Mouse (Mus musculus) c-Kit-positive CD71-positive TER-119-negative erythroid progenitor cells, embryonic 14.5 days (primary cell): ENCODE data around the gene Zfp36l1.

Source experiments
- DNase-seq: peaks from one replicate; pipeline ENCODE4 v3.0.0-alpha.2; 2013; ENCODE audit warnings: low read depth

Zfp36l1 gene

DNA sequence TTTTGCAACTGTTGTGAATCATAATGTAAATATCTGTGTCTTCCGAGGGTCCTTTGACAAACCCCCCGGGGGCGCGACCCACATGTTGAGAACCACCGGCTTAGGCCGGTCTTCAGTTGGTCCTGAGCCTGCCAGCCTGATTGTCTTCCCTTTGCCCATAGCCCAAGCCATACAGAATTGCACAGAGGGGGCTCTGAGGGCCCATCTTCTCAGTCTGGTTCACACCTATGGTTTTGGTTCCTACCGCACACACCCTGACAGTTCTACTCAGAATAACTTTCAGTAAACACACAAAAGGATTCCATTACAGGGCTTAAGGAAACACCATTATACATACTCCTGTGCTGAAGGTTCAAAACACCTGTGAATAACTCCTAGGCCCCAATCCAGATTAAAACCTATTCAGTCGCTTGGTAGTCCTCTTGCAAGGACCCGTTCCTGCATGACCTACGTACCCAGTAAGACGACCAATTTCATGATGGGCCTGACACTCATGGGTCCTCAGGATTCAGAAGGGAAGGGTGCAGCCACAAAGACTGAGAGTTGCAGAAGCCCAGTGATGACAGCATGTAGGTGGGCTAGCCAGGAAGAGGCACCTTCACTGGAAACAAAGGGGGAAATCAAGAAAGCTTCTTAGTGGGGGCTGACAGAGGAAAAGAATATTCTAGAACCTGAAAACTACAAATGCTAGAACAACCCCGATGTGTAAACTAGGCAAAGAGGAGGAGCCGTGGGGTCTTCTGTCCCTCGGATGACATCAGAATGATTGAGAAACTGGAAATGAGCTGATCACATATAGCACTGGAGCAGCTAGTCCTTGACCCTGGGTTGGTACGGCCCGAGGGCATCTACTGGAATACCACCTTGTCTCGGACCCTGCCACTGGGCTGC, 18.8 kb upstream of the Zfp36l1 start:
- no peak for DNase-seq

DNA sequence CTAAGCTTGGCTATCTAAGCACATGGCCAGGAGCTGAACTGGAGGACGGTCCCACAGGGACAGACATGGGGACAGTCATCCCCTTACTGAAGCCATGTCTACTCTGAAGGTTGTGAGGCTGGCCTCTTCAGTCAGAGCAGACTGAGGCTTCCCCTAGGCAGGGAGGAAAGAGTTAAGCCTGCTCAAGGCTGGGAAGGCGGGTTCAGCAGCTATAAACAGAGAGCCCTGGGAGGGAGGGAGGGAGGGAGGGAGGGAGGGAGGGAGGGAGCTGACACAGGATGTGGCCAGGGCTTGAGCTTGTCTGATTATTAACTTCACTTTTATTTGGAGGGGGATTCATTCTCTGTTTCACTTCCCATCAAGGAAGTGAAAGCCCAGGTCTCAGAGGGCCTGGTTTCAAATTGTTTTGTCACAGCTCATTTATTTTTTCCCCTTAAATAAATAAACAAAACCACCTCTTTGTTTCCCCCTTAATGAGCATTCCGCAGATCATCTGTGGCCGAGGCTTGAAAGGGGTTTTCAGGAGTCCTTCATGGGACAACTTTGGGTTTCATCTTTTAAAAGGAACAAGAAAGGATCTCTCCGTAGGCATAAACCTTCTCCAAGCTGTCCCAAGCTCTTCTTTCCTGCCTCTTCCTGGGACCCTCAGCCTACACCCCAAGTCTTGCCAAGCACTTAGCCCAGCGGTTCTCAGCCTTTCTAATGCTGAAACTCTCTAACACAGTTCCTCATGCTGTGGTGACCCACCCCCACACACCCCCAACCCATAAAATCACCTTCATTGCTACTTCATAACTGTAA, 17.9 kb upstream of the Zfp36l1 start:
- DNase-seq = no peak

DNA sequence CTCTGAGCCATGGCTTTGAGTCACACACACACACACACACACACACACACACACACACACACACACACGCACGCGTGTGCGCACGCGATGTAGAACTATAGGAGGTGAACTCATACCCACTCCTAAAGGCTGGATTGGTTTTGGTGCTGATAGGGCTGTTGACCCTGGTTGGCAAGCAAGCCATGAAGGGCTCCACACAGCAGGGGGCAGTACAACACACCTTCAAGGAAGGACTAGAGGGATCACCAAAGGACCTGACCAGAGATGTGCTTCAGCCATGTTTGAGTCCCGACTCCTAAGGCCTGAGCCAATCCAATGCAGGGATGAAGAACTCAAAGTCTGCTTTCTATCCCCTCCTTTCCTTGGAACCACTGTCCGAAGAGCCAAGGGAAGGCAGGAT, 16.7 kb upstream of the Zfp36l1 start:
- no peak for DNase-seq

DNA sequence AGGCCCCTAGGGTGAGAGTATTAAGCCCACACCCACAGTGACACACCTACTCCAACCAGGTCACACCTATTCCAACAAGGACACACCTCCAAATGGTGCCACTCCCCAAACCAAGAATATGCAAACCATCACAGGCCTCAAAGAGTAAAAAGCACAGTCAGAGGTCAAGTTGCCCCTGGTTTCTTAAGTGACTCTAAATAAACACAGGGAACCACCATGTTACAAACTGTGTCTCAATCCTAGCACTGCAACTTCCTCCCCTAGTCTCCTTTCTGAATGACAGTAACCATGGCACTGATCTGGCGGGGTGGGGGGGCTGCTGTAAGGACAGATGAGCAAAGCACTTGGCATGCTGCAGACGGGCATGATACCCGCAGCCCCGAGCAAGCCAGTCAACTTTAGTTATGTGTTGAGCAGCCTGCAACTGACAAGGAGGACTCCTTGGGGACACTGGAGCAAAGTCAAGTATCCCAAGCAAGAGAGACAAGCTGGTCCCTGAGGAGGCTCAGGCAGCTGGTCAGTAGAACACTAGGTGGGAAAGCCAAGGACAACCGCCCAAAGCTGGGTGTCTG, 14.5 kb upstream of the Zfp36l1 start:
- DNase-seq = no peak

DNA sequence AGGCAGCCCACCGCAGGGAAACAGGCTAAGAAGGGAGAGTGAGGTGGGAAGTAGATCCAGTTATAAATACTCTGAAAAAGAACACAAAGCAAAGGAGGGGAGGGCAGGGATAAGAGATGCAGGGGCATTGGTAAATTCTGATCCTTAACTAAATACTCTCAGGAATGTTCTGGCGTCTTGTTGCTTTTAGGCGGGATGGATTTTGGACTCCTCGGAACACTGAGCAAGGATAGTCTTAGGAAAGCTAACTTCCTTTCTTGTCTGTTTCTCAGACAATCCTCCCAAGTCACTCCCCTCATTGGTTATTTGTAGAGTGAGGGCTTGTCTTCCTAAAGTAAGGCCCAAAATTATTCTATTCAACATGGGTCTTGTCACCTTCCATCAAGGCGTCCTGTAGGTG, 12.5 kb upstream of the Zfp36l1 start:
- DNase-seq = no peak

DNA sequence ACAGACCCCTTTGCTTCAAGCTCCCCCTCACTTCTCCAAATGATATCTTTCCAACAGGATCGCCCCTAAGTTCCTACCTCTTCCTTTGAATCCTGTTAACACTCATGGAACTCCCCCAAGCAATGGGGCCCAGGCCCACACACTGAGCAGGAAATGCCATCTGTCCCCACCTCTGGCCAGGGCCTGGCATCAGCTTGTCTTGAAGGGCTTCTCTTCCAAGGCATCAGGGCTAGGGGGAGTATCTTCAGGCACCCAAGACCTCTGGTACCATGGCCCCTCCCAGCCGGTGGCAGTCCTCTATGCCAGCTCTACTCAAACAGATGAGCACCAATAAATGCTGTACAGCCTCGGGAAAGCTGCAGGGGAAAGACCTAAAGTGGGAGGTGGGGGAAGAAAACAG, 11.9 kb upstream of the Zfp36l1 start:
- no peak for DNase-seq

DNA sequence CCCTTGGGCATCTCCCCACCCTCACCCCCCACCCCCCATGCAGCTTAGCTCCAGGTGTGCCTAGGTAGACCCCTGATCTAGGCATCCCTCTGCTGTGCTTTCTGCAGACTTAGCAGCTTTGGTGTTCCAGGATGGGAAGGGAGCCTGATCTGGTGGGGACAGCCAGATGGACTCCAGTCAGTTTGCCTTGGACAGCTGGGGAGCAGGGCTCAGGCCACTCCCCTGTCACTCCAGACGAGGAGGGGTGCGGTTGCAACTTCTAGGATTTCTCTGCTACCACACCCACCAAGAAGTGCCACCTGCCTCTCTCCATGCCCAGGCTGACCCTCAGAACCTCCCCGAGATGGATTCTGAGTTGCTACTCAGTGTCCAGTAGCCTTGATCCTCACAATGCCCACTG, 11.4 kb upstream of the Zfp36l1 start:
- no peak for DNase-seq

DNA sequence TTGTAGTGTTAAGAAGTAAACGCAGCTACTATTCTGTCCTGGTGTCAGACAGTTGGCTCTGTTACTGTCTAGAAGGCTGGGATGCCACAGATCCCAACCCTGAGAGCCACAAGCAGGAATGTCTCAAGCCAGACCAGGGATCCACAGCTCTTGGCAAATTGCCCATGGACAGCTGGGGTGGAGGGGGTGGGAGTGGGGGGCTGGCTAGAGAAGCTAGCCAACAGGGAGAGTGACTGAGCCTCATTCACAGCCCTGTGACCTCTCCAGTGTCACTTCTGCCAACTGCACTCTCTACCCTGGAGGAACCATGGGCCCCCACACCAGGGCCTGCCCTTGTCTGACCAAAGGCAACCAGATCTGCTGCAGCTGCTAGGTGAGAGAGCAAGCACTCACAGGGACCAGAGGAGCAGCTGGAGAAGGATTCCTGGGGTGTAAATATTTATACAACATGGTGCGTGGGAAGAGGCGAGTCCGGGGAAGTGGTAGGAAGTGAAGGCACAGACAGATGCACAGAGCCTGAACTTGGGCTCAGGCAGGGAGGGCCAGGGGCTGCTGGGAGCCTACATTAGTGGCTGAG, 10.5 kb upstream of the Zfp36l1 start:
- no peak for DNase-seq

DNA sequence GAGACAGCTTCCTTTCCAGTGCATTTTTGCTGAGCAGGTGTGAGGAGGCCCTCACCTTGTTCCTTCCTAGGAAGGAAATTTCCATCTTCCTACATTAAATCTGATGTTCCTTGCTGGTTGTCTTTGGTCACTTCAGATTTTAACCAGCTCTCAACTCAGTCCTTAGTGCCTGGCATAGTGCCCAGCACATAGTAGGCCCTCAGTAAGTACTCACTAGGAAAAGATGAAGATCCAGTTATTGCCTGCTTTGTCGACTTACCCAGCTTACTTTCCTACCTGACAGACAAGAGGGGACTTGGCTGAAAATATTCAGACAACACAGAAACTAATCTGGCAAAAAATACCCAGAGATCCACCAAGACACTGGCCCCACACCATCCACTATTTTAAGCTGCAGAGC, 8.6 kb upstream of the Zfp36l1 start:
- DNase-seq = no peak

DNA sequence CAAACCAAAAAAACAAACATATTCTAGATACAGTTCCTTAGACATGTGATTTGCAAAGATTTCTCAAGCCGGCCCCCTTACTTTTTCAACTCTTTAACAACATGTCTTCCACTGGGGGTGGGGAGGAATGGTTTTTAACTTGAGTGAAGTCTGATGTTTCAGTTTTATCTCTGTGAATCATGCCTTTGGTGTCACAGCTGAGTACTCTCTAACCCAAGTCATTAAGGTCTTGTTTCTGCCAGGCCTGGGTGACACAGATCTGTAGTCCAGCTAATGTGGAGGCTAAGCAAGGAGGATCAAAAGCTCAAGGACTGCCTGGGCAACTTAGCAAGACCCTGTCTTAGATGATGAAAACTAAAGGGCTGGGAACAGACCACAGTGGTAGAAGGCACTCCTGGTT, 5.8 kb upstream of the Zfp36l1 start:
- no peak for DNase-seq

DNA sequence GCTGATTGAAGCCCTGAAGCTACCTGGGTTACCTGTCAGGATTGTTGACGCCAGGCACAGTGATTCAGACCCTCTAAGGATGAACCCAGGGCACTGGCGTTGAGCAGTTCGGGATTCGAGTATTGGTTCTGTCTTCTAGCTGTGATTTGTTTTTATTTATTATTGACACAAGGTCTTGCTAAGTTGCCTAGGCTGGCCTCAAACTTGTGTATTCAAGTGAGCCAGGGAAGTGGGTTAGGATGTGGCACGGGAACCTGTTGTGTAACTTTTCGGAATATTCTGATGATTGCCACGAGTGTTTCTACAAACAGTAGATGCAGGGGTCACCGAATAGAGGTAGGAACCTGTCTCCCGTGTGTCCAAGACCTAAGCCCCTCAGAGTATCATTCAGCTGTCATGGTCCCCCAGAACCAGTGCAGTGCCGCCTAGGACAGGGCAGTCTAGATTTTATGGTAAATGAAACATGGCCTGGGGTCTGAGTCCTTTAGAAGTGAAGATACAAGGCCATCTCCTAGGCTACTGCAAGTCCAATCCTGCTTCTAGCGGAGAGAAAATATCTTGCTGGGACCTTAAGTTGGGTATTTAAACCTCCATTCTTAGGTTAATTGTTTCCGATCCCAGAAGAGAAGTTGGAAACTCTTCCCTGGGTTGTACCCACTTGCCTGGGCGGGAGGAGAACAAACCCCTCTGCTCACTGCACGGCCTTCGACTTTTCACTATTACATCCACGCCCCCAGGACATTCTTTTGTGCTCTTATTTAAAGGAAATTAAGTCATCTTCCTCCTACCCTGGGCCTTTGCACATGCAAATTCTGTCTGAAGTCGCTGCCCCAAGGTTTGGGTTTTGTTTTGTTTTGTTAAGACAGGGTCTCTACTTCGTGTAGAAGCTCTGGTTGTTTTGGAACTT, 3.6 kb upstream of the Zfp36l1 start:
- no peak for DNase-seq

DNA sequence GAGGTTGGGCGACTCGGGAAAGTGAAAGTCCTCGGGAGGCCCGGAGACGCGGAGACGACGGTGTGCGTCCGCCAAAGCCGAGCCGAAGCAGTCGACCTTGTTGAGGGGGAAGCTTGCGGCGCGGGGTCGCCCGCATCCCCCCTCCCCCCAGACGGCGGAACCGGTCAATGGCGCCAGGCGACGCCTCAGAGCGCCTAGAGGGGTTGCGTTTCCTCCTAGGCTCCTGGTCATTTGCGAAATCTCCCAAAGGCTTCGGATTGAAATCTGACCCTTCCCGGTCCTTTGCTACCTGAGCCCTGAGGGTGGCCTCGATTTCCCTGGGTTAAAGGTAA, 3.0 kb upstream of the Zfp36l1 start:
- no peak for DNase-seq

DNA sequence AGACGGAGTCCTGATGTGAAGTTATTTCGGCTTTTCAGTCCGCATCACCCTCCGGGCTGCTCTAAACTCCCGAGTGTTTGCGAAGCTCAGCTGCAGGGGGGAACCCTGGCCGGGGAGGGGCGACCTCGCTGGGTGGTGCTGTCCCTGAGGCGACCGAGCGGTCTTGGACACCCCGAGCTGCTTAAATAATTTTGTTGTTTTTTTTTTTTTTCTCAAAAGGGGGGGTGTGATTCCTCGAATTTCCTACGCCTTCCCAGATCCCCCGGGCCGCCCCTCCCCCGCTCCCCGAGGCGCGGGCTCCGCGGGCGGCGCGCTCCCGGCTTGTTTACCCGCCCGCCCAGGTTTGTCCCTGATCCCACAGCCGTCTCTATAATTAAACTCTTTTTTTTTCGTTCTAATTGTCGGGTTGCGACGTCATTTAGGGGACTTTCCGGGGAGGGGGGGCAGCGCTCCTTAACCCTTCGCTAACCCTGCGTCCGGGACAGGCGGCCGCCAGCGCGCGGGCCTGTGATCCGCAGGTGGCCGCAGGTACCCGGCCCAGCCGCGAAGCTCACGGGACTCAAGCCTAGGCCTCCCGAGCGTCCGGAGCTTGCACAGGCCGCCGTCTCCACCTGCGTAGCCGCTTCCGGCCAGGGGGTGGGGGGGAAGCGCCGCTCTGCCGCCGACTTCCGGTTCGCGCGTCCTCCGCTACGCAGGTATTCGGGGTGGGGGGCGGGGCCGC, 2.5 kb upstream of the Zfp36l1 start:
- DNase-seq = no peak

DNA sequence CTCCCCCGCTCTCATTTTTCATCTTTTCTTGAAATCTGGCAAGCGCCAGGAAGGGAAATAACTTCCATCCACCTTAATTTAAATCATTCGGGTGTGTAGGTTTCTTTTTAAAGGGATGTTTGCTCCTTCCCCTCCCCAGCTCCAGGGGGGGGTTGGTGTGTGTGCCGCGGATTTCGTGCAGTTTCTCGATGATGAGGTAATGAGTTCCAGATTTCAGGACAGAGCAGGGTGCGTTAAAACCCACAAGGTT, 2.0 kb upstream of the Zfp36l1 start:
- DNase-seq = peak; percentile 38

DNA sequence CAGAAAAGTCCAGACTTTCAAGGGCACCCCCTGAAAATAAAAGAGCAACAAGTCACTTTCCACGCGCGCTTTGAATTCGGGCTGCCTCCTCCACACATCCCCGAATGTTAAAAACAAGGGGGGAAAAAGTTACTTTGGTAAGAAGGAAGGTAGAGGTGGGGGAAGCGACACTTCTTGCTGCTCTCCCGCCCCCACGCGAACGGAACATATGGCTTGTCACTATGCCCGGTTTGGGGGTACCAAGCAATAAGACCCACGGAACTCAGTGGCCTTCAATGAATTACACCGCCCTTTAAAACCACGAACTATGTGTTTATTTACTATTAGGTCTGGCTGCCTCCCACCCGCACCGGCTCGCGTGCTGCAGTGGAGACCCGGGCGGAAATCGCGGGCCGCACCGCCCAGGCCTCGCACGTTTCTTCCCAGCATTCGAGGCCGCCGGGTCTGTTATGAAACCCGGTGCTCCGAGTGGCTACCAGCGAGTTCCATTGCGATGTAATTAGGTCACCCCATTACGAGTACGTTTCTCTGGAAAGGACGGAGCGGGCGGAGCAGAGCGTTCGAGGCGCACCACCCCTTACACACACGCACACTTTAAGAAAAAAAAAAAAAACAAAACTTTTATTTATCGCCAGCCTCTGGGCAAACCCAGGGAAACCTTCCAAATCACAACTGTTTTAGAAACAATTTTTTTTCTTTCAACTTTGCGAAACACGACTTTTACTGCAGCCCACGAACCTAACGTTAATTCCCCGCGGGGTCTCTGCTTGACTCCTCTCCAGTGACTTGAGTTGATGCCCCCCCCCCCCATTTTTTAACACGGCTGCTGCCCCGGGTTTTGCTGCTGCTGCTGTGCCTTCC, 1.4 kb upstream of the Zfp36l1 start:
- peak; percentile 46 for DNase-seq

DNA sequence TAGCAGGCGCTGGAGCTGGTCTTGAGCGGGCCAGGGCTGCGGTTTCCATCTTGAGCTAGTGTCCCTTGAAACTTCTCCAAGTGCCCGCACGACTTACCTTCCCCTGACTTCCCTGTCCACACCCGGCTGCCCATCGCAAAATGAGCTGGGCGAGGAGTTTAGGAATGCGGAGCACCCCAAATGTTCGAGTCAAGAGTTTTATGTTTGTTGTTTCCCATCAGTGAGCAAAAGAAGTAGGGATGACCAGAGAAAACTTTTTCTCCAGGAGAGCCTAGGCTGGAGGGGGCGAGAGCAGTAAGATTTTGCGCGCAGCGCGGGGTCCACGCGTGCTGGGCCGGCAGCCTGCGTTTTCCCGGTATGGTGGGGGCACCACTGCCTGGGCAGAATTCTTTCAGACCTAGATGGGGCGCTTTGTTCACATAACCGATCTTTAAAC, 791 bp upstream of the Zfp36l1 start:
- no peak for DNase-seq

DNA sequence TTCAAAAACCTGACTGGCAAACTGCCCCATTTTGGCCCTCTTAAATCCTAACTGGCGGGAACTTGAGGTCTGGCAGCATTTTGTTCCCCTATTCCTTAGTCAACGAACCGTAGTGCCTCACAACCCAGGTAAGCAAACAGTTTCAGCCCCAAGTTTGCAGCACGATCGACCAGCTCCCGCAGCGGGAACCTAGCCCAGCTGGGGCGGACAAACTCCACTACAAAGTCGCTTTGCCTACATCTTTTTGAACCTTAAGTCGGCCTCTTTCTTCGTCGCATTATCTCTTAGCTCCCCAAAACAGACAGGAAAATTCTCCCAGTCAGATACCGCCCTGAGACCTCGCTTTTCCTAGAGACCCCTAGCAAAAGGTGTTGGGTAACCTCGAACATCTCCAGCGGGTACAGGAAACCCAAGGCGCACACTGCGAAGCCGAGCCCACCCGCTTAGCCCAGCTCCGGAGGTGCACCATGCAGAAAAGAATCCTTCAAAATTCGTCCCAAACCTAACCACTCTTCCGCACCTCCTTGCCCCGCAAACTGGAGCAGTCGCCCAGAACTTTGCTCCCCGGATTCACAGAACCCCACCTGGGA, 647 bp downstream of the Zfp36l1 start:
- no peak for DNase-seq

DNA sequence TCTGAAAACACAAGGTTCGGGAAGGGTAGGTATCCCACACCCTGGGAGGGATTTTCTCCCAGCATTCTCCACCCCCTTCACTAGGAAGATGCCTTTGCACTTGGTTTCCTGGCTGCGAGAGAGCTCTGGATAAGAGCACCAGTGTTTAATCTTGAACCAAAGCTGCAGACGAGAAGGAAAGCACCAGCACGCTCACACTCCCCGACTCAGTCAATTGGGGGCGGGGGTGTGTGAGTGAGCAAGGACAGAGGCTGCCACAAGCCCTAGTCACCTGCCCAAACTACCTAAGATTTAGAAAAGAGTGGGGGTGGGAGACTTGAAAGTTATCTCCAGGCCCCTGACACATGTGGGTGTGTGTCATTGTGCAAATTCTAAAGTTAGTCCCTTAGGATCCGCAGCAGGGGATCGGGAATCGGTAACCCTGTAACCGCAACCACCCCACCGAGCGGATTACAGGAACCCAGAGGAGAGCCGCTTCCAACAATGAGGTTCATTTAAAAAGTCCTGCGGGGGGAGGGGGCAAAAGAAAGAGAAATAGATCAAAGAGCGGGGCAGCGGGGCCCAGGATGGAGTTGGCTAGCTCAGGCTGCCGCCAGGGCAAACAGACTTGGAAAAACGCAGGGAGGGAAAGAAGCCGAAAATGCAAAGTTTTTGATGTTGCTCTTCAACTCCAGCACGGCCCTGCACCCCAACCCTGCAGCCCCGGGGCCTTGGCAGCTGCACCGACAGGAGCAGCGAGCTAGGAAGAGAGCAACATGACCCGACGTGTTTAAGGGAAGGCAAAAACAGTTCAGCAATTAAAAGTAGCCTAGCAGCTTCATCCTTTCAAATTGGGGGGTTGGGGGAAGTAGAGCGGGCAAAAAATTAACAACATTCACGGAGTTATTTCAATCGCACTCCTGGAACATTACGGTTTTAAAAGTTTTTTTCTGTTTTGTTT, 1.4 kb downstream of the Zfp36l1 start:
- no peak for DNase-seq

DNA sequence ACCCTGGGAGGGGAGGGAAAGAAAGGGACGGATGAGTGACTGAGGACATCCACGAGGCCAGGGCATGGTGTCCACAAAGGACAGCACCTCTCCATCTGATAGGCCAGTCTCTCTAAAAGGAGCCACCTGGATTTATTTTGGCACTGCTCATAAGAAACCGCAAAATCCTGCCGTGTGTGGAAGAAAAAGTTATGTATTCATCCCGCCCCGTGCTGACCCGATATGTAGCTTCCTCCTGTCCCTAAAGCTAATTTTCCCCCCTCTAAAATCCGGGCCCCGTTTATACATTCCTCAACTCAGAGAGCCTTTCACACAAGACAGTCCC, 2.3 kb downstream of the Zfp36l1 start:
- no peak for DNase-seq
